Mouse (Mus musculus) hindbrain, postnatal 0 days (tissue): ENCODE measurements around the gene 1700001K19Rik. TPM values are rescaled to one million over a fixed set of nuclear protein-coding genes. Genes with fewer than 3 reads are reported as not detected.
A peak's percentile ranks its signal among the peaks of the same experiment; 100 is the strongest.
"Not testable (repeated sequence)": the region's sequence is repeated elsewhere in the genome, so short reads cannot be mapped to it uniquely, and the experiment has no call there.

Experiments
- ATAC-seq: fragments of 200-750 bp; cut with Nextera tagmentation; 2 replicates; pipeline ENCODE4 v1.8.0; 2017; ENCODE audit warnings: mild to moderate bottlenecking, moderate TSS enrichment, moderate library complexity
- DNase-seq: peaks from one replicate; pipeline ENCODE4 v3.0.0-alpha.2; 2015; ENCODE audit warnings: low spot score
- H3K27ac ChIP-seq: fragments of 300-500 bp; sonication (generic); 2 replicates; pipeline ENCODE4 v1.5.1; 2014; ENCODE audit warnings: mild to moderate bottlenecking
- H3K27me3 ChIP-seq: fragments of 300-500 bp; sonication (generic); 2 replicates; pipeline ENCODE4 v1.6.1; 2014; ENCODE audit warnings: low read length, mixed read lengths; ENCODE audit not compliant: insufficient read depth
- H3K36me3 ChIP-seq: fragments of 300-500 bp; sonication (generic); 2 replicates; pipeline ENCODE4 v1.6.1; 2014; ENCODE audit warnings: low read length, mixed read lengths; ENCODE audit not compliant: insufficient read depth
- H3K4me1 ChIP-seq: fragments of 300-500 bp; sonication (generic); 2 replicates; pipeline ENCODE4 v1.6.1; 2014; ENCODE audit warnings: antibody characterized with exemption, low read length, mixed read lengths; ENCODE audit not compliant: insufficient read depth
- H3K4me2 ChIP-seq: fragments of 300-500 bp; sonication (generic); 2 replicates; pipeline ENCODE4 v1.6.1; 2014; ENCODE audit warnings: low read depth, mild to moderate bottlenecking, low read length, moderate library complexity, mixed read lengths
- H3K4me3 ChIP-seq: fragments of 300-500 bp; sonication (generic); 2 replicates; pipeline ENCODE4 v1.5.1; 2014; ENCODE audit warnings: low read length
- H3K9ac ChIP-seq: fragments of 300-500 bp; sonication (generic); replicated peaks from 2 replicates; pipeline ENCODE4 v1.6.1; 2014; ENCODE audit warnings: mild to moderate bottlenecking, low read length, moderate library complexity, mixed read lengths
- H3K9me3 ChIP-seq: fragments of 300-500 bp; sonication (generic); 2 replicates; pipeline ENCODE4 v1.6.1; 2016; ENCODE audit warnings: low read length, mixed read lengths
- CTCF ChIP-seq: IDR thresholded peaks from 2 replicates; pipeline ENCODE4 v1.5.1; 2016; ENCODE audit warnings: antibody characterized with exemption, control low read depth, low read depth
- WGBS: fragments of 180-500 bp; shearing (Covaris S2); extraction: QIAGEN DNeasy Blood & Tissue Kit; methylation state at CpG from one replicate; pipeline ENCODE4 v1.1.7; 2014; 5-methylcytosine and 5-hydroxymethylcytosine counted together
- polyA plus RNA-seq: library from polyadenylated mRNA; unstranded; fragments of >200 nt; fragmentation: Nextera tagmentation; extraction: Ambion mirVana; gene quantifications from 2 replicates; pipeline ENCODE4 v1.2.1, GENCODE M21; 2015
- total RNA-seq: library from RNA; depleted of rRNA; stranded (reverse); fragments of >200 nt; gene quantifications from 2 replicates; pipeline ENCODE4 v1.2.3, GENCODE M21; 2014

Gene 1700001K19Rik
- total and polyA plus RNA-seq, 2 experiments from 2014 or later, result 0.15 TPM; not detected in 1

DNA sequence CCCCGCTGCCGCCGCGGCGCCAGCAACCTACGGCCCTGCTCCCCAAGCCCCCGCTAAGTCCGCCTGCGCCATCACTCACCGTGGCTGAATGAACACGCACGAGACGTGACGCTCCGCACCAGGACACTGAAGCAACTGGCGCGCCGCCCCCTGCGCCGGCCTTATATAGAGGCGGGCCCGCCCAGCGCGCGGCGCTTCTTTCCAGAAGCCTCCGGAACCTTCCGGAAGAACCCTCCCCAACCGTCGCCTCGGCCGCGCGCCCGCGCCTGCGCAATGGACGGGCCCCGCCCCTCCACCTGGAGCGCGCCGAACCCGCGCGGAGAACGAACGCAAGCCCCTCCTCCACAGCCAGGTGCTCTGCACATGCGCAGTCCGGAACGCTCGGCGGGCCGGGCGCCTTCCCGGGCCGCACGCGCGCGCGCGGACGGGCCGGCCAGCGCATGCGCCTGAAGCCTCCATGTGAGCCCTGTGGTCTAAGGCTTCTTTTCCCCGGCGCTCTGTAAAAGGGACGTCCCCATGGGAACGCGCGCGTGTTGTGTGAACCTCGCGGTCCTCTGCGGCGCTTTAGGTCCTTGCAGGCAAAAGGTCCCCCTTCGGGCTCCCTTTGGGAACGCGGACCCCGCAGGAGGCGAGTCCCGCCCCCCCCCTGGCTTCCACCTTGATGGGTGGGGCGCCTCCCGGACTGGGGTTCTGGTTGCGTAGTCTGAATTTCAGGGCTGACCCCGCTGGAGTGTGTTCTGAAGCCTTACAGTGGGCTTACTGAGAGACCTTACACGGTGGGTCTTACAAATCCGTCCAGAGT lies 14.0 kb upstream of the 1700001K19Rik start:
- H3K36me3 ChIP-seq, result peaks cover 9% of the 10 kb centered on the region; the same call in 1 of the 2 replicates
- peak overlapping the region; percentile 90 for H3K4me2 ChIP-seq
- H3K27me3 ChIP-seq, result no peaks in the 10 kb centered on the region
- no peaks in the 10 kb centered on the region for H3K9me3 ChIP-seq
- WGBS, result under 1% methylated on average over 74 of the region's 89 CpGs
- DNase-seq (peak; percentile 98), ATAC-seq (peak; percentile 95)
- no peak; the same call in 1 of the 2 replicates for TF ChIP-seq CTCF
- H3K27ac ChIP-seq, result peak overlapping the region; percentile 98
- H3K4me3 ChIP-seq, result peak overlapping the region; percentile 93
- no peaks in the 10 kb centered on the region; the same call in 1 of the 2 replicates for H3K4me1 ChIP-seq
- peak overlapping the region; percentile 98 for H3K9ac ChIP-seq

DNA sequence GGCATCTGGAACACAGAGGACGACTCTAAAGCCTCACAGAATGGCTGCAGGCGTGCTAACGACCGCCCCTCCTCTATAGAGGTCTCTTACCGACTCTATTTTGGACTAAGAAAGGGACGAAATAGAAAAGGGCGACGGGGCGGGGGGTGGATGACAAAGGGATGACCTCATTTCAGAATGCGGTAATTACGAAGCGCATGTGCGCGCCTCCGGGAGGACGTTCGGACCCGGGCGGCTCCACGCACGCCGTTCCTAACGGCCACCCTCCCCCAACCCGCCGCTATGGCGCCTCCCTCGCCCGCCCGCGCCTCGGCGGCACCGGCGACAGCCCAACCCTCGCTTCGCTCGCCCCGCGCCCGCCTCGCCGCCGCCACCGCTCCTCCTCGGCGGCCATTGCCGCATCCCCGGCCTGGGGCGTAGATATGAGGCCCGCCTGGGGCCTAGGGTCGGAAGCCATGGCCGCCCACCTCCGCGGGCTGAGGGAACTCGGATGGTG lies 13.3 kb upstream of the 1700001K19Rik start:
- Histone ChIP-seq H3K4me3 (peak overlapping the region; percentile 93), H3K36me3 (peaks cover 11% of the 10 kb centered on the region; the same call in 1 of the 2 replicates), H3K4me2 (peak overlapping the region; percentile 90), H3K9ac (peak overlapping the region; percentile 98), H3K27ac (peak overlapping the region; percentile 98), H3K9me3 (no peaks in the 10 kb centered on the region), H3K4me1 (no peaks in the 10 kb centered on the region; the same call in 1 of the 2 replicates), H3K27me3 (no peaks in the 10 kb centered on the region)
- DNase-seq, result peak; percentile 80
- under 1% methylated on average over 36 of the region's 55 CpGs for WGBS
- TF ChIP-seq CTCF, result no peak
- ATAC-seq, result peak; percentile 77

- WGBS, result 67% methylated on average over 5 of the region's 5 CpGs
- ATAC-seq, H3K9me3 ChIP-seq, H3K4me2 ChIP-seq, H3K4me3 ChIP-seq, H3K4me1 ChIP-seq, DNase-seq, H3K27ac ChIP-seq, H3K9ac ChIP-seq, H3K27me3 ChIP-seq: not testable (repeated sequence)
- peaks cover 26% of the 10 kb centered on the region; the same call in 1 of the 2 replicates for H3K36me3 ChIP-seq
Observed at GRCm38 (mm10) chr12:110693378-110693777, 11.0 kb upstream of the 1700001K19Rik start.

DNA sequence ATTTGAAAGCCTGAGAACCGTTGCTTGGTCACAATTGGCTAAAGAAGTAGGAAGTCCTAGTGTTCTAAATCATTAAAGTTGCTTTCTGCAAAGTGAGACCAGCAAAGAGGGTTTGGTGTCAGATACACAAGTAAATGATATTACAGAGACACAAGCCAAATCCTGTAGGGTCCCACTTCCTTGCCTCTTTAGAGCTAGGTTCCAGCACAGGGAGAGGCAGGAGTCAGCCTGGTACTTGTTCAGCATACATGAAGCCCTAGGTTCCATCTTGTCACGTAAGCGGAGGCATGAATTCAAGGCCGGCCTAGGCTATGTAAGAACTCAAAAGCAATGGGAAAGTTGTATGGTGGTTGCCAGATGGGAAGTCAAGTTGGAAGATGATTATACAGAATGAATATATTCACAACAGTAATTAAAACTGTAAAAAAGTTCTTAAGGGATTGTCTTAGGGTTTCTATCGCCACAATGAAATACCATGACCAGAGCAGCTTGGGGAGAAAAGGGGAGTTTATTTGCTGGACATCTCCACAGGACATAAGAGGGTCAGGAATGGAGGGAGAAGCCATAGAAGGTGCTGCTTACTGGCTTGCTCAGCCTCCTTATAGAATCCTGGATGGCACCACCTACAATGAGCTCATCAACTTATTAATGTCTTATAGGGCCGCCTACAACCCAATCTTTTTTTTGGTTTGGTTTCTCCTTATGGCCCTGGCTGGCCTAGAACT lies 7.7 kb upstream of the 1700001K19Rik start:
- 84% methylated on average over 6 of the region's 6 CpGs for WGBS
- peaks cover 41% of the 10 kb centered on the region for H3K36me3 ChIP-seq

GRCm38 (mm10) chr12:110688921-110689320 lies 6.5 kb upstream of the 1700001K19Rik start:
- ATAC-seq, H3K9ac ChIP-seq, H3K4me1 ChIP-seq, DNase-seq, H3K4me3 ChIP-seq, H3K27me3 ChIP-seq, H3K9me3 ChIP-seq, H3K4me2 ChIP-seq, H3K27ac ChIP-seq: not testable (repeated sequence)
- 91% methylated on average over 3 of the region's 3 CpGs for WGBS
- H3K36me3 ChIP-seq, result peaks cover 37% of the 10 kb centered on the region

More for the DNA sequence above, 7.7 kb upstream of the 1700001K19Rik start:
- Histone ChIP-seq H3K9me3 (no peaks in the 10 kb centered on the region), H3K27ac (no peak overlapping the region), H3K4me1 (no peaks in the 10 kb centered on the region; the same call in 1 of the 2 replicates), H3K27me3 (no peaks in the 10 kb centered on the region), H3K4me2 (no peak overlapping the region), H3K4me3 (no peak overlapping the region), H3K9ac (no peak overlapping the region)
- no peak for TF ChIP-seq CTCF
- DNase-seq (no peak), ATAC-seq (no peak)

- Histone ChIP-seq H3K27me3 (no peaks in the 10 kb centered on the region), H3K36me3 (peaks cover 37% of the 10 kb centered on the region), H3K4me2 (no peak overlapping the region), H3K4me1 (no peaks in the 10 kb centered on the region), H3K4me3 (no peak overlapping the region), H3K27ac (no peak overlapping the region; the same call in 1 of the 2 replicates), H3K9ac (no peak overlapping the region; the same call in 1 of the 2 replicates), H3K9me3 (no peaks in the 10 kb centered on the region)
- TF ChIP-seq CTCF, result no peak
- WGBS, result 61% methylated on average over 12 of the region's 12 CpGs
- ATAC-seq (peak; percentile 66), DNase-seq (peak; percentile 57)
Observed at GRCm38 (mm10) chr12:110687894-110688734, 5.7 kb upstream of the 1700001K19Rik start.
